Mouse (Mus musculus) granulocyte monocyte progenitor cell, adult 5-6 weeks (primary cell): ENCODE results near the gene Nmnat2. TPM values are rescaled to one million over a fixed set of nuclear protein-coding genes. Genes with fewer than 3 reads are reported as not detected.

Experiments used
- ATAC-seq: replicated peaks from 2 replicates; pipeline ENCODE4 v1.8.0; 2016; ENCODE audit warnings: mild to moderate bottlenecking, moderate TSS enrichment, inconsistent platforms; ENCODE audit not compliant: poor library complexity, severe bottlenecking
- total RNA-seq, 2 experiments: library from RNA; stranded (forward) in 1 of 2; stranded (reverse) in 1 of 2; fragments of 200-712, 200-1000 nt in 1 of 2; fragments of >200 nt in 1 of 2; fragmentation: Nextera tagmentation in 1 of 2; gene quantifications; 2 replicates each; pipeline ENCODE4 v1.2.3; 2014 to 2017

The Nmnat2 gene
- total RNA-seq (2014; fragmentation: Nextera tagmentation) (not detected in 2 replicates), total RNA-seq (2017) (not detected in 2 replicates)

DNA sequence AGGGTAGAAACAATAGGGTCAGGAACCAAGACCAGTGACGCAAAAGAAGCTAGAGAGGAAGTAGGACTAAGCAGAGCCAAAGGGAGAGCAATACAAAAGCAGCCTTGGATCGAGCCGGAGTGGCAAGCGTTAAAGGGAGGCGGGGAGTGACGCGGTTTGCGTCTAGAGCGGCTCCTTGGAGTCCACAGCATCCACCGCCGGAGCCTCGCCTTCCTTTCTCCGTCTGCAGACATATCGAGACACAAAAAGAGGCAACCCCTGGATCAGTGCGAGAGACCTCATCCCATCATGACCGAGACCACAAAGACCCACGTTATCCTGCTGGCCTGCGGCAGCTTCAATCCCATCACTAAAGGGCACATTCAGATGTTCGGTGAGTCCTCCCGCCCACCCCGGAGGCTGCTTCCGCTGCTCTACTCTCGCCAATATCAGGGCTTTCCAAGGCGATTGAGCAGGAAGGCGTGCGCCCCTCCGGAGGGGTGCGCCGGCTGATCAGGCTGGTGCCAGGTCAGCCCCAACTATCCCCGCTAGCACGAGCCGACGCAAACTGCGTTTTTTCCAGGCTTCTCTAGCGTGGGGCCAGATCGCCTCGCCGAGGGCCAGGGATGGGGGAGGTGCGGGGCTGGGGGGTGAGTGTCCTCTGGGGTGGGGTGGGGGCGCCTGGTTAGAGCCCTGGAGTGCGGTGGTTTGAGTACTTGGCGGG, at the start of gene Nmnat2:
TSS of gene Nmnat2 (plus strand) at position 173 of the 703 bp plus-strand sequence.
- 0 out of 2 replicates have a peak, but pooled peaks have one; percentile 2 for ATAC-seq

GRCm38 (mm10) chr1:152913483-152914460, 41.0 kb upstream of the Nmnat2 start:
- ATAC-seq: no peak

- no peak for ATAC-seq
These were observed 39.0 kb upstream of the Nmnat2 start for GRCm38 (mm10) chr1:152915766-152916165.

GRCm38 (mm10) chr1:152916936-152917335, 37.9 kb upstream of the Nmnat2 start:
- no peak for ATAC-seq

DNA sequence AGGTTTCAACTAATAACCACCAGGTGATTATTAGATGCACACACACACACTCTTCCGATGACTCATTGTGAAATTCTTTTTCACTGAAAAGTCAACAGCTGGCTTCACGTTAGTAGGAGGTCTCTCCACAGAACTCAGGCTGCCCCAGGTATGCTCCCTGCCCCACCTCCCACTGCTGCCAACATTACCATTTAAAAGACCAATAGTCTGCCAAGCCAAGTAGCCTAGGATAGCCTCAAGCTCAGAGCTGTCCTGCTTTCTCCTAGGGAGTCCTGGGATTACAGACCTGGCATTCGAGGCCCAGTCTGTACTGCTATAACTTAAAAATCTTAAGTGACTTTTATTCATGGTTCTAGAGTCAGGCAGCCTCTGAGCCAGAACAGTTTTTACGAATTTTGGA, 37.2 kb upstream of the Nmnat2 start:
- no peak for ATAC-seq

- no peak for ATAC-seq
These were observed 33.0 kb upstream of the Nmnat2 start for GRCm38 (mm10) chr1:152921786-152922185.

DNA sequence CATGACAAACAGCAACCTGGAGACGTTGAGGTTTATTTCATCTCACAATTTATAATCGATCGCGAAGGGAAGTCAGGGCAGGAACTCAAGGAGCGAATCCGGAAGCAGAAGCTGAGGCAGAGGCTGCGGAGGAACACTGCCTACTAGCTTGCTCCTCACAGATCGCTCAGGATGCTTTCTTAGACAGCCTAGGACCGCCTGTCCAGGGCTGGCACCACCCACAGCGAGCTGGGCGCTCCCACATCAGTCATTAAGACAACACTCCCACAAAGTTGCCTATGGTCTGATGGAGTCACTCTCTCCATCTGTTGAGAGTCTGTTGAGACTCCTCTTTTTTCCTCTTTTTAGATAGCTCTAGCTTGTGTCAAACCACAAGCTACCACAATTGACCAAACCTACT, 20.8 kb upstream of the Nmnat2 start:
- ATAC-seq: peak; percentile 42

- ATAC-seq: no peak
These were observed 19.3 kb upstream of the Nmnat2 start for GRCm38 (mm10) chr1:152935476-152935875.

- ATAC-seq: no peak
These were observed 18.4 kb upstream of the Nmnat2 start for GRCm38 (mm10) chr1:152936365-152936764.

GRCm38 (mm10) chr1:152942977-152943376, 11.8 kb upstream of the Nmnat2 start:
- ATAC-seq: no peak

GRCm38 (mm10) chr1:152954167-152954566, 626 bp upstream of the Nmnat2 start:
- ATAC-seq: no peak

GRCm38 (mm10) chr1:152955564-152956211, 895 bp downstream of the Nmnat2 start:
- ATAC-seq: no peak

GRCm38 (mm10) chr1:152956221-152956620, 1.4 kb downstream of the Nmnat2 start:
- peak; percentile 87 for ATAC-seq

DNA sequence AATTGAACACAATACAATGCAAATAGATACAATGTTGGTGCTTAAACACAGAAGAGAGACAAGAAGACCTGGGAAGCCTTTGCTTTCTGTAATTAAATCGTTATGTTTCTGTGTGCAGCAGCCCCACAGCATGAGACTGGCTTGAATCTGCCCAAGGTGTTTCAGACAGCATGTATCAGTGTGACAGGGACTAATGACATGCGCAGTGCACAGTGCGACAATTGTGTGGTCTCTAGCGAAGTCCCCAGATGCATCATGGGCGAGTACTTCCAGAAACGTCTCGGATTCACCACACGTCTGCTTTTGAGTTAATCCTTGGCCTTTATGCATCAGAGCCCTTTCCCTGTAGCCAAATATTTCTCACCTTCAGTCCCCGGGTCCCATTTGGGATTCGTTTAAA, 9.6 kb downstream of the Nmnat2 start:
- no peak for ATAC-seq

- no peak for ATAC-seq
These were observed 11.4 kb downstream of the Nmnat2 start for GRCm38 (mm10) chr1:152966222-152966621.

- no peak for ATAC-seq
These were observed 11.9 kb downstream of the Nmnat2 start for GRCm38 (mm10) chr1:152966686-152967085.

DNA sequence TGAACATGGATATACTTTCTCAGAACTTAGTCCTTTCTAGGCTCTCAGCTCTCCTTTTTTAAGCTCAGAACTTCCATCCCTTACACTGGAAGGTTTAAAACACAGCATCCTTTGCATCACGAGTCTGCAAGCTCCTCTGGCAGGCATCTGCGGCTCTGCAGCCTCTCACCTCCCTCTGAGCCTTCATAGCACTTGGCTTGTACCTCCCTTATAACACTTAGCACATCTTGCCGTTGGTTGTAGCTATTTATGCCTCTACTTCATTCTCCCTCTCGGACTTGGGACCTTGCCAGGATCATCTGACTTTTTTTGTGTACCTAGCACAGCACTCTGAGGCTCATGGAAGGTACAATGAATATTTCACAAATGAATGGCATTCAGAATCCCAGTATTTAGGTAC, 14.3 kb downstream of the Nmnat2 start:
- no peak for ATAC-seq

DNA sequence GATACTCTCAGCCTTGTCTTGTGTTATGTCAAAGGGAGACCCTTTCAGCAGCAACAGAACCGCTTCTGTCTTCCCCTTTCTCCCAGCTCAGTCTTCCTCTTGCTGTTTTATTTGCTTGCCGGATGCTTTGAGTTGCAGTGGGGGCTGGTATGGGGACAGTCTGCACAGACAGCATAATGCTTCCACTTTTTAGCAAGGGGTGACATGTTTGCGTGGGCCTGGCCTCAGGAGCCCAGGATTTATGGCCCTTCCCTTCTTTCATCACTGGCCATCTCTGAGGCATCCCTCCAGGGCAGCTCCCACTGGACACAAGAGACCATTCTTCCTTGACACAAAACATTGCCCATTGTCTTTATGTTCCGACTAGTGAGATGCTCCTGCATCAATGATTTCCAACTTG, 18.2 kb downstream of the Nmnat2 start:
- no peak for ATAC-seq

- no peak for ATAC-seq
These were observed 18.6 kb downstream of the Nmnat2 start for GRCm38 (mm10) chr1:152973421-152973820.

DNA sequence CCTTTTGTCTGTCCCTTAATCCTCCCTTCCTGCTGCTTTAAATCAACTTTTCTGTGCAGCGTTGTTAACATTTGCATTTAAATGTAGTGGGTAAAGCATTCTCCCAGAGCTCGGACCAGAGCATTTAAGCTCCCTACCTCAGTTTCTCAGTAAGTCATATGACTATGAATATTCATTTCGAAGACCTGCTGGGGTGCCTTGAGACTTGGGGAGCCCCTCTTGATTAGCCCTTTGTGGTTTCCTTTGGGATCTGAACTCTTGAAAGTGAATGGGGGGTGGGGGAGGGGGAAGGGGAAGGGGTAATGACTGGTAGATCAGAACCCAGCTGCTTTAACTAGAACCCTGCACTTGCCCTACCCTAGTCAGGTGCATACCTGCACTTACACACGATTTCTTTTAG, 19.1 kb downstream of the Nmnat2 start:
- ATAC-seq: no peak

GRCm38 (mm10) chr1:152975144-152975543, 20.4 kb downstream of the Nmnat2 start:
- ATAC-seq: no peak
